Mouse (Mus musculus): ENCODE data around the gene Grik4.

GRCm38 (mm10) chr9:42648051-42648450 lies 296.2 kb downstream of the Grik4 start:
- TF ChIP-seq CTCF (IDR thresholded peaks at IDR 0.05; ENCODE audit: insufficient read depth, low read depth, low read length) (no peak), POLR2A (IDR thresholded peaks at IDR 0.05; ENCODE audit: insufficient read depth, low read depth, low read length) (no peak)

All from olfactory bulb, adult 2 months (tissue).